Mouse (Mus musculus) left cerebral cortex, postnatal 25 days (tissue): ENCODE results near the gene Bpifb2. TPM values are rescaled to one million over a fixed set of nuclear protein-coding genes. Genes with fewer than 3 reads are reported as not detected.

Source experiments
- DNase-seq, 2 experiments: peaks; one replicate each; pipeline ENCODE4 v3.0.0; 2022; ENCODE audit warnings: low spot score in 2 of 2, mixed read lengths in 1 of 2
- intact Hi-C: fragments of 180-260 bp; cut with DNase I; formaldehyde crosslinking; loops from one replicate; pipeline ENCODE4 v1.15.1; 2025
- total RNA-seq, 2 experiments: library from RNA; stranded (reverse); gene quantifications; 2 replicates each; pipeline ENCODE4 v1.2.3; 2021

The Bpifb2 gene
- total RNA-seq, 2 experiments from 2014 or later = not detected

GRCm38 (mm10) chr2:153921246-153921645 is 46.4 kb downstream of the Bpifb2 start:
- DNase-seq = peak; percentile 14 to 81

GRCm38 (mm10) chr2:153929871-153930413 is 55.1 kb downstream of the Bpifb2 start:
- intact Hi-C loops = loop anchor here (2.0 to 5.0 kb wide), 2 partner anchors 123 to 261 kb away; no protein-coding TSS in a partner anchor

More at GRCm38 (mm10) chr2:153921246-153921645, 46.4 kb downstream of the Bpifb2 start:
- intact Hi-C loops = no loop called here

DNA sequence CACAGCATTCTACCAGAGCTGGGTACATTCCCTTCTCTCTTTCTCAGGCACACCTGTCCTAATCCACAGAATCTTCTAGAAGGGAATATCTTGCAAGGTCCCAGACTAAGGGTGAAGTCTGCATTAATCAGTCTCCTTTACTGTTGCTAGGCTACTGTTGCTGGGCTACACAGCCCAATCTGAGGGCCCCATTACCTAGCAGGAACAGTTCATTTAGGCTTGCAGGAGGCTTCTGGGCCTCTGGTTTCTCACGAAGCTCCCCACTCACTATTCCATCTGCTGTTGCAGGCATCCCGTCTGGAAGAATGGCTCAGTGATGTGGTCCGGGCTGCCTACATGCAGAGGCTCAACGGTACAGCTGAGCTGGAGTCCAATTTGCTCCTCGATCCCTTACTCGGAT is 56.3 kb downstream of the Bpifb2 start:
- intact Hi-C loops = loop anchor here (2.0 kb wide), 1 partner anchor 262 kb away; no protein-coding TSS in a partner anchor
- DNase-seq = no peak

More at GRCm38 (mm10) chr2:153929871-153930413, 55.1 kb downstream of the Bpifb2 start:
- peak in 1 of 2 experiments; percentile 37 for DNase-seq

GRCm38 (mm10) chr2:153933311-153933710 is 58.5 kb downstream of the Bpifb2 start:
- DNase-seq = no peak
- intact Hi-C loops = no loop called here

- intact Hi-C loops = no loop called here
- DNase-seq = no peak
Observed at GRCm38 (mm10) chr2:153935348-153935747, 60.5 kb downstream of the Bpifb2 start.

DNA sequence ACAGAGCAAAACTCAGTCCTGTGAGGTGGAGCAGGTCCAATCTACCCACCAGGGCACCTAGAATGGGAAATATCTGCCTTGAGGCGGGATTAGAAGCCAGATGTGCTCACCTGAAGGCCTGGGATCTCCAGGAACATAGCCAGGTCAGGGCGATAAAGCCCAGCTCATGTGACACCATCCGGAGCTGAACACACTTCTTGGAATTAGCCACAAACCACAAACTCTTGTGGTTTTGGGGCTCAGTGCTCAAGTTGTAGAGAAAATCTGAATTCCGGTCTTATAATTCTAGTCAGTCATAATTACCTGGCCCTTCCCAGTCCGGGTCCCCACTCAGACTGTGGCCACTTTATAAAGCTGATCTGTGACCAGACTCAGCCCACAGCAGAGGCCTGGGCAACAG is 63.0 kb downstream of the Bpifb2 start, which contains the start of gene Bpifb4:
Gene Bpifb4 (plus strand): TSS at position 370 of the 400 bp plus-strand sequence.
- intact Hi-C loops = no loop called here
- no peak for DNase-seq

DNA sequence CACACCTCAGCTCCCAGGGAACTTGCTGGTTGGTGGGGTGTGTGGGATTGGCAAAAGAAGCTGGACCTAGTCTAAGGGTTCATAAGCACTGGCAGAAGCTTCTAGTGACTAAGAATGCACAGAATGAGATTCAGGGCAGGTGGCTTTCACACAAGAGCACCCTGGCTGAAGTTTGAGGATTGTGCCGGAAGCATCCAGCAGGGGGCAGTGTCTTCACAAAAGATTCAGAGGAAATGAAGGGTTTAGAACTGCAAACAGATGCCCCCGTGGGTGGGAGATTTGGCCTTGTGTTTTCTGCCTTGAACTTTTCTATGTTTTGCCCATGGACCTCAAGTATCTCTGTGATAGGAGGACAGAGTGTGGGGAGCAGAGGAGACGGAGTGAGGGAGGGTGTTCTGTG is 68.7 kb downstream of the Bpifb2 start:
- peak; percentile 59 to 61 for DNase-seq

DNA sequence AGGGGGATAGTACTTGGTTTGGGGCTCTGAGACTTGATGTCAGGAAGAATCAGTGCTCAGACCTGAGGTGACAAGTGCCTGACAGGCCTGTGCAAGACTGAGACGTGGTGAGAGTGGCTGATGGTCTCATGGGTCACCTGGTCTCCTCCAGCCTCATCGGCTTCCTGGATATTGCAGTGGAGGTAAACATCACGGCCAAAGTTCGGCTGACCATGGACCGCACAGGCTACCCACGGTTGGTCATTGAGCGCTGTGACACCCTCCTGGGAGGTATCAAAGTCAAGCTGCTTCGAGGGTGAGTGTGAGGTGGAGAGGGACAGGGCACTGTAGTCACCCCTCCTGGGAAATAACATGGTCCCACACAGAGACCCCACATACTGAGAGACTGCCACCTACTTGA is 69.7 kb downstream of the Bpifb2 start:
- intact Hi-C loops = no loop called here

More for the DNA sequence above, 68.7 kb downstream of the Bpifb2 start:
- intact Hi-C loops = no loop called here

More for the DNA sequence above, 69.7 kb downstream of the Bpifb2 start:
- no peak for DNase-seq

Other genes starting within 250 kb of the Bpifb2 start
- gene Commd7, start 242.3 kb upstream of the Bpifb2 start, total RNA-seq = 10 to 100 TPM; 28.4 to 29.4 TPM
- 1 to 10 TPM in 1 of 2 experiments, under 1 TPM in 1; 0.85 to 1.5 TPM for gene Dnmt3b, start 225.6 kb upstream of the Bpifb2 start, total RNA-seq
- not detected for gene Dnmt3c, start 178.4 kb upstream of the Bpifb2 start, total RNA-seq
- gene Mapre1, start 133.8 kb upstream of the Bpifb2 start, total RNA-seq = 100 to 1,000 TPM in 1 of 2 experiments, 10 to 100 TPM in 1; 92.4 to 101 TPM
- under 1 TPM; 0.37 to 0.39 TPM for gene Efcab8, start 95.1 kb upstream of the Bpifb2 start, total RNA-seq
- not detected for gene Sun5, start 4.0 kb upstream of the Bpifb2 start, total RNA-seq
- not detected for gene Bpifb6, start 25.3 kb downstream of the Bpifb2 start, total RNA-seq
- gene Bpifb3, start 43.2 kb downstream of the Bpifb2 start, total RNA-seq = not detected
- gene Bpifb4, start 63.2 kb downstream of the Bpifb2 start, total RNA-seq = not detected
- gene Bpifa6, start 99.9 kb downstream of the Bpifb2 start, total RNA-seq = not detected
- not detected for gene Bpifa2, start 133.2 kb downstream of the Bpifb2 start, total RNA-seq